Mouse (Mus musculus): ENCODE data around the gene Kcnj9. TPM values are rescaled to one million over a fixed set of nuclear protein-coding genes. Genes with fewer than 3 reads are reported as not detected.

Kcnj9 gene
- 0.02 and 0.05 TPM in 2 replicates for polyA plus RNA-seq (2012; rRNA removed)
- not detected in 2 replicates for polyA plus RNA-seq (2014; fragmentation: Nextera tagmentation; extraction: Ambion mirVana)

GRCm38 (mm10) chr1:172329131-172329530 is at the start of gene Kcnj9:
TSS of gene Kcnj9 (minus strand) at chr1:172329318.
- 27% methylated on average over 9 of the region's 9 CpGs for WGBS (ENCODE audit: insufficient replicate concordance)
- no peak for TF ChIP-seq CTCF (IDR thresholded peaks at IDR 0.05; ENCODE audit: low read depth)
- no peak for TF ChIP-seq EP300 (IDR thresholded peaks at IDR 0.05; ENCODE audit: low read depth)
- ATAC-seq (ENCODE audit: insufficient read depth) (no peak), DNase-seq (ENCODE audit: low read depth in 3 of 3, low spot score in 3 of 3) (no peak)
- Histone ChIP-seq H3K4me2 (ENCODE audit: low read depth) (no peak within 1 kb of the TSS), H3K27me3 (ENCODE audit: control insufficient read depth, insufficient read depth, low read length) (peaks cover 32% of the 10 kb centered on the region), H3K27ac (no peak within 1 kb of the TSS), H3K36me3 (replicated peaks; ENCODE audit: control insufficient read depth, insufficient read depth, low read depth) (no peaks in the 10 kb centered on the region), H3K4me1 (replicated peaks; ENCODE audit: control insufficient read depth in 2 of 2, insufficient read depth in 2 of 2, low read length in 1 of 2) (no peaks in the 10 kb centered on the region), H3K4me3 (ENCODE audit: insufficient read depth in 1 of 2, low read depth in 2 of 2, low read length in 2 of 2) (no peak within 1 kb of the TSS), H3K9me3 (ENCODE audit: control insufficient read depth, low read length) (no peaks in the 10 kb centered on the region), H3K9ac (replicated peaks) (no peak within 1 kb of the TSS)

GRCm38 (mm10) chr1:172376758-172377458 is 47.8 kb upstream of the Kcnj9 start:
- peak overlapping the region; percentile 75 for H3K4me2 ChIP-seq (ENCODE audit: low read depth)
- no peak for TF ChIP-seq EP300 (IDR thresholded peaks at IDR 0.05; ENCODE audit: low read depth)
- peaks cover 5% of the 10 kb centered on the region; the same call in 1 of the 2 replicates for H3K36me3 ChIP-seq (replicated peaks; ENCODE audit: control insufficient read depth, insufficient read depth, low read depth)
- no peaks in the 10 kb centered on the region for H3K9me3 ChIP-seq (ENCODE audit: control insufficient read depth, low read length)
- peak overlapping the region; percentile 12 for H3K27ac ChIP-seq
- ATAC-seq (ENCODE audit: insufficient read depth): peak; percentile 61
- 1% methylated on average over 61 of the region's 62 CpGs for WGBS (ENCODE audit: insufficient replicate concordance)
- no peaks in the 10 kb centered on the region for H3K27me3 ChIP-seq (ENCODE audit: control insufficient read depth, insufficient read depth, low read length)
- H3K4me3 ChIP-seq (ENCODE audit: insufficient read depth in 1 of 2, low read depth in 2 of 2, low read length in 2 of 2): peak overlapping the region; percentile 79 to 84
- peak overlapping the region; percentile 69 for H3K9ac ChIP-seq (replicated peaks)
- DNase-seq (ENCODE audit: low read depth in 3 of 3, low spot score in 3 of 3): no peak
- peaks cover 11 to 13% of the 10 kb centered on the region in 2 experiments for H3K4me1 ChIP-seq (replicated peaks; ENCODE audit: control insufficient read depth in 2 of 2, insufficient read depth in 2 of 2, low read length in 1 of 2)

- TF ChIP-seq CTCF (IDR thresholded peaks at IDR 0.05; ENCODE audit: low read depth): no peak
- TF ChIP-seq EP300 (IDR thresholded peaks at IDR 0.05; ENCODE audit: low read depth): no peak; the same call in 1 of the 2 replicates
- H3K4me1 ChIP-seq (replicated peaks; ENCODE audit: control insufficient read depth in 2 of 2, insufficient read depth in 2 of 2, low read length in 1 of 2): peaks cover 11 to 13% of the 10 kb centered on the region in 2 experiments
- H3K4me2 ChIP-seq (ENCODE audit: low read depth): peak within 1 kb of the TSS; percentile 75
- H3K27me3 ChIP-seq (ENCODE audit: control insufficient read depth, insufficient read depth, low read length): no peaks in the 10 kb centered on the region
- DNase-seq (ENCODE audit: low read depth in 3 of 3, low spot score in 3 of 3) (peak; percentile 97), ATAC-seq (ENCODE audit: insufficient read depth) (peak; percentile 98)
- peak within 1 kb of the TSS; percentile 84 to 85 for H3K4me3 ChIP-seq (ENCODE audit: insufficient read depth in 1 of 2, low read depth in 2 of 2, low read length in 2 of 2)
- peaks cover 5% of the 10 kb centered on the region; the same call in 1 of the 2 replicates for H3K36me3 ChIP-seq (replicated peaks; ENCODE audit: control insufficient read depth, insufficient read depth, low read depth)
- peak within 1 kb of the TSS; percentile 87 for H3K27ac ChIP-seq
- H3K9ac ChIP-seq (replicated peaks): peak within 1 kb of the TSS; percentile 79
- H3K9me3 ChIP-seq (ENCODE audit: control insufficient read depth, low read length): no peaks in the 10 kb centered on the region
- under 1% methylated on average over 38 of the region's 39 CpGs for WGBS (ENCODE audit: insufficient replicate concordance)
Observed at GRCm38 (mm10) chr1:172376198-172376667, 47.1 kb upstream of the Kcnj9 start, which contains the start of gene Pigm. TSS of gene Pigm (plus strand) at chr1:172376546.

- no peak overlapping the region; a peak in 1 of 4 replicates for H3K4me3 ChIP-seq (ENCODE audit: insufficient read depth in 1 of 2, low read depth in 2 of 2, low read length in 2 of 2)
- no peak overlapping the region for H3K9ac ChIP-seq (replicated peaks)
- no peak overlapping the region for H3K27ac ChIP-seq
- H3K9me3 ChIP-seq (ENCODE audit: control insufficient read depth, low read length): no peaks in the 10 kb centered on the region
- no peak for DNase-seq (ENCODE audit: low read depth in 3 of 3, low spot score in 3 of 3)
- peaks cover 0 to 5% of the 10 kb centered on the region in 2 experiments; a peak in 1 of 4 replicates for H3K4me1 ChIP-seq (replicated peaks; ENCODE audit: control insufficient read depth in 2 of 2, insufficient read depth in 2 of 2, low read length in 1 of 2)
- peak overlapping the region; percentile 28 for H3K4me2 ChIP-seq (ENCODE audit: low read depth)
- 32% methylated on average over 23 of the region's 23 CpGs for WGBS (ENCODE audit: insufficient replicate concordance)
- H3K27me3 ChIP-seq (ENCODE audit: control insufficient read depth, insufficient read depth, low read length): no peaks in the 10 kb centered on the region
- ATAC-seq (ENCODE audit: insufficient read depth): no peak
- no peaks in the 10 kb centered on the region for H3K36me3 ChIP-seq (replicated peaks; ENCODE audit: control insufficient read depth, insufficient read depth, low read depth)
- TF ChIP-seq EP300 (IDR thresholded peaks at IDR 0.05; ENCODE audit: low read depth) (no peak), CTCF (IDR thresholded peaks at IDR 0.05; ENCODE audit: low read depth) (peak; percentile 69)
Observed at GRCm38 (mm10) chr1:172368768-172369418, 39.8 kb upstream of the Kcnj9 start.

GRCm38 (mm10) chr1:172364684-172365083 is 35.6 kb upstream of the Kcnj9 start:
- H3K4me2 ChIP-seq (ENCODE audit: low read depth): peak overlapping the region; percentile 39
- peak; percentile 74 for ATAC-seq (ENCODE audit: insufficient read depth)
- H3K4me1 ChIP-seq (replicated peaks; ENCODE audit: control insufficient read depth in 2 of 2, insufficient read depth in 2 of 2, low read length in 1 of 2): peaks cover 0 to 5% of the 10 kb centered on the region in 2 experiments; a peak in 1 of 4 replicates
- DNase-seq (ENCODE audit: low read depth in 3 of 3, low spot score in 3 of 3): peak; percentile 57 to 84 (median 58)
- H3K9ac ChIP-seq (replicated peaks): no peak overlapping the region
- no peaks in the 10 kb centered on the region for H3K27me3 ChIP-seq (ENCODE audit: control insufficient read depth, insufficient read depth, low read length)
- peak; percentile 83 for TF ChIP-seq CTCF (IDR thresholded peaks at IDR 0.05; ENCODE audit: low read depth)
- TF ChIP-seq EP300 (IDR thresholded peaks at IDR 0.05; ENCODE audit: low read depth): no peak
- no peaks in the 10 kb centered on the region for H3K36me3 ChIP-seq (replicated peaks; ENCODE audit: control insufficient read depth, insufficient read depth, low read depth)
- no peak overlapping the region for H3K4me3 ChIP-seq (ENCODE audit: insufficient read depth in 1 of 2, low read depth in 2 of 2, low read length in 2 of 2)
- 5% methylated on average over 6 of the region's 6 CpGs for WGBS (ENCODE audit: insufficient replicate concordance)
- no peak overlapping the region for H3K27ac ChIP-seq
- no peaks in the 10 kb centered on the region for H3K9me3 ChIP-seq (ENCODE audit: control insufficient read depth, low read length)

Measured in liver, embryonic 14.5 days (tissue).